Comparison of ENCODE assay signal across 20 mouse cellular contexts in genomic region chr4:115583036-115583435, GRCm38 (mm10). TPM values are rescaled to one million over a fixed set of nuclear protein-coding genes. Genes with fewer than 3 reads are reported as not detected.
A peak's percentile ranks its signal among the peaks of the same experiment; 100 is the strongest.
DNase-seq lines count a peak whose midpoint lies in the region; ATAC-seq lines count a peak whose summit lies in the region.
"Had no signal": no experiment of that assay in that cellular context is flagged by ENCODE, and none has a peak within 500 bp of the region (broad histone marks: within the 10 kb centered on the region; RNA-seq: fewer than 3 reads in every experiment).

No protein-coding gene starts in this region.

- DNase-seq in heart, postnatal 4 days = no peak
- DNase-seq in 416B (ENCODE audit: low read depth) = peak; percentile 17
- no peak for DNase-seq in testis, postnatal 10 days (ENCODE audit: low spot score)
- DNase-seq in embryo, embryonic 9.5 days (ENCODE audit: extremely low spot score) = no peak
- DNase-seq in kidney, adult 9 months = no peak
- DNase-seq: adrenal gland, postnatal 10 days; cerebellum, adult 11-12 months; gastrocnemius, postnatal 14 days; kidney, adult 8-10 months; lung, embryonic 14.5 days; right cerebral cortex, postnatal 4 days had no signal

- no peaks in the 10 kb centered on the region for H3K4me1 ChIP-seq in heart, embryonic 11.5 days (ENCODE audit: control insufficient read depth, insufficient read depth, low read length)
- no peaks in the 10 kb centered on the region for H3K4me1 ChIP-seq in liver, embryonic 15.5 days (replicated peaks)
- H3K4me1 ChIP-seq: midbrain, embryonic 13.5 days had no signal

- H3K36me3 ChIP-seq in heart, embryonic 11.5 days (ENCODE audit: control insufficient read depth, insufficient read depth, low read length) = no peaks in the 10 kb centered on the region
- no peaks in the 10 kb centered on the region for H3K36me3 ChIP-seq in liver, embryonic 15.5 days (replicated peaks)
- H3K36me3 ChIP-seq: midbrain, embryonic 13.5 days had no signal

- H3K4me3 ChIP-seq in heart, embryonic 11.5 days (ENCODE audit: low read depth, low read length) = no peak overlapping the region
- no peak overlapping the region for H3K4me3 ChIP-seq in liver, embryonic 15.5 days (replicated peaks)
- H3K4me3 ChIP-seq: midbrain, embryonic 13.5 days had no signal

- no peaks in the 10 kb centered on the region for H3K9me3 ChIP-seq in heart, embryonic 11.5 days (replicated peaks; ENCODE audit: control insufficient read depth, low read length)
- H3K9me3 ChIP-seq in liver, embryonic 15.5 days (replicated peaks) = no peaks in the 10 kb centered on the region
- H3K9me3 ChIP-seq: midbrain, embryonic 13.5 days had no signal

- ATAC-seq in heart, embryonic 11.5 days (replicated peaks; ENCODE audit: insufficient number of reproducible peaks, low FRiP score, low TSS enrichment) = peak; percentile 76
- peak; percentile 98 for ATAC-seq in common myeloid progenitor, adult 5-6 weeks (replicated peaks; ENCODE audit: low read depth, poor library complexity, severe bottlenecking)
- peak; percentile 99 for ATAC-seq in liver, embryonic 15.5 days (ENCODE audit: insufficient read depth)
- ATAC-seq: midbrain, embryonic 13.5 days had no signal

- H3K9ac ChIP-seq in heart, embryonic 11.5 days (ENCODE audit: low read depth, low read length) = no peak overlapping the region
- H3K9ac ChIP-seq in liver, embryonic 15.5 days = no peak overlapping the region
- H3K9ac ChIP-seq: hindbrain, embryonic 14.5 days; lung, embryonic 14.5 days; midbrain, embryonic 13.5 days had no signal

- no peaks in the 10 kb centered on the region for H3K27me3 ChIP-seq in heart, embryonic 11.5 days (ENCODE audit: control insufficient read depth, insufficient read depth, low read length)
- H3K27me3 ChIP-seq in liver, embryonic 15.5 days = no peaks in the 10 kb centered on the region
- H3K27me3 ChIP-seq: midbrain, embryonic 13.5 days had no signal

- H3K27ac ChIP-seq in heart, embryonic 11.5 days (ENCODE audit: low read depth, low read length) = no peak overlapping the region
- H3K27ac ChIP-seq in liver, embryonic 15.5 days (replicated peaks) = no peak overlapping the region; the same call in 1 of the 2 replicates
- H3K27ac ChIP-seq: hindbrain, embryonic 14.5 days; midbrain, embryonic 13.5 days had no signal

- no peak overlapping the region for H3K4me2 ChIP-seq in heart, embryonic 11.5 days
- H3K4me2 ChIP-seq in liver, embryonic 15.5 days = no peak overlapping the region
- H3K4me2 ChIP-seq: hindbrain, embryonic 14.5 days; lung, embryonic 14.5 days; midbrain, embryonic 13.5 days had no signal

RNA-seq across cellular contexts. Expression of gene Cyp4a32, which starts 17.7 kb away (rescaled TPM):
- not detected in 2 replicates for polyA plus RNA-seq in heart, embryonic 11.5 days (2014; fragmentation: Nextera tagmentation; extraction: Ambion mirVana)
- total RNA-seq in heart, postnatal 4 days (2021) = not detected
- not detected in 2 replicates for total RNA-seq in common myeloid progenitor, adult 5-6 weeks (2017)
- not detected in 2 replicates for polyA plus RNA-seq in liver, embryonic 15.5 days (2015; fragmentation: Nextera tagmentation; extraction: Ambion mirVana)
- total RNA-seq: gastrocnemius, postnatal 14 days; layer of hippocampus, adult 8-10 months; left cerebral cortex, postnatal 10 days had no signal
- polyA plus RNA-seq: heart, embryonic 14.5 days; hindbrain, embryonic 14.5 days; lung, embryonic 14.5 days; midbrain, embryonic 13.5 days; testis, adult 2 months had no signal

RNA-seq across cellular contexts. Expression of gene Cyp4a31, which starts 19.6 kb away (rescaled TPM):
- not detected in 2 replicates for polyA plus RNA-seq in heart, embryonic 11.5 days (2014; fragmentation: Nextera tagmentation; extraction: Ambion mirVana)
- total RNA-seq in heart, postnatal 4 days (2021) = not detected
- total RNA-seq in common myeloid progenitor, adult 5-6 weeks (2017) = not detected in 2 replicates
- polyA plus RNA-seq in liver, embryonic 15.5 days (2015; fragmentation: Nextera tagmentation; extraction: Ambion mirVana) = 0.32 and 1.1 TPM in 2 replicates
- total RNA-seq: gastrocnemius, postnatal 14 days; layer of hippocampus, adult 8-10 months; left cerebral cortex, postnatal 10 days had no signal
- polyA plus RNA-seq: heart, embryonic 14.5 days; hindbrain, embryonic 14.5 days; lung, embryonic 14.5 days; midbrain, embryonic 13.5 days had no signal
